Mouse (Mus musculus) ES-E14 (cell line): ENCODE measurements around the gene Trio.

Experiments
- CHD2 ChIP-seq: IDR thresholded peaks from 2 replicates; pipeline ENCODE4 v1.6.1; 2014; ENCODE audit warnings: mild to moderate bottlenecking, low read depth, low read length, inconsistent platforms
- MAFK ChIP-seq: IDR thresholded peaks from 2 replicates; pipeline ENCODE4 v1.6.1; 2014; ENCODE audit warnings: mild to moderate bottlenecking, low read depth, low read length, inconsistent platforms; ENCODE audit not compliant: insufficient read depth
- ZNF384 ChIP-seq: IDR thresholded peaks from 2 replicates; pipeline ENCODE4 v1.6.1; 2012; ENCODE audit warnings: low read depth, low read length, inconsistent platforms

- no peak for TF ChIP-seq MAFK
- TF ChIP-seq ZNF384, result no peak
- TF ChIP-seq CHD2, result no peak
Observed at GRCm38 (mm10) chr15:27740080-27740479, 285.6 kb downstream of the Trio start.
